Mouse (Mus musculus) T-helper 1 cell (primary cell): Measurements from ENCODE around the gene Stat4.

Source experiments
- in situ Hi-C: fragments of 300-600 bp; cut with MboI, MseI; formaldehyde crosslinking; loops from one replicate; pipeline ENCODE4 v1.15.1; 2025; ENCODE audit warnings: high pct_unique_total_duplicates

Stat4 gene

DNA sequence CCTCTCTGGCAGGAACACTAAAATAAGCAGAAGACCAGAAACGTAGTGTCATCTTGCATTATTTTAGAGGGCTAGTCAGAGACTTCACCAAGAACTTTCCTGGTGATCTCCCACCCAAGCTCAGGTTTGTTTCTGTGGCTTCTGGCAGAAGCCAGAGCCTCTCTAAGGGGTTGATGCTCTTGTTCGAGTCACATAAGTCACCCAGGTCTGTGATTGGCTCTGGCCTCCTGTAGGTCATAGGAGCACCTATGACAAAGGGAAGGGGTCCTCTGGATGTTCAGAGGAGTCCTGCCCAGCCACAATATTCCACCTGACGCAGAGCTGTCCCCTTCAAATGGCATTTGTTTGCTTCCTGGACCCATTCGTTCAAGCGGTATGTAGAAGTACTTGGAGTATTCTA is at the start of gene Stat4:
Gene Stat4 (plus strand): TSS at position 301 of the 400 bp plus-strand sequence.
- in situ Hi-C loops = loop anchor here (25.0 kb wide), 1 partner anchor 350 kb away; no protein-coding TSS in a partner anchor

DNA sequence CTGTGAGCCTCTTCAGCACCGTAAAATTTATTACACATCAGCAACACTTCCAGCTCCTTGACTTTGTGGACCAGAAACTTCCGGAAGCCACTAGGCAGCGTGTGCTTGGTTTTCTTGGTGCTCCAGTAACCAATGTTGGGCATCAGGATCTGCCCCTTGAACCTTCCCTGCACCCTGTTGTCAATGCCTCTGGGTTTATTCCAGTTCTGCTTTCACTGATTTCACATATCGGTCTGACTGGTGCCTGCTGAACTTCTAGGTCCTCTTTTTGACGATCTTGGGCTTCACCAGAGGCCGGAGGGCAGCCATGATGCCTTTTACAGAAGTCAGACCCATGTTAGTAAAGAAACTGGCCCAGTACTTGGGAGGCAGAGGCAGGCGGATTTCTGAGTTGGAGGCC is 48.6 kb upstream of the Stat4 start:
- in situ Hi-C loops = no loop called here

DNA sequence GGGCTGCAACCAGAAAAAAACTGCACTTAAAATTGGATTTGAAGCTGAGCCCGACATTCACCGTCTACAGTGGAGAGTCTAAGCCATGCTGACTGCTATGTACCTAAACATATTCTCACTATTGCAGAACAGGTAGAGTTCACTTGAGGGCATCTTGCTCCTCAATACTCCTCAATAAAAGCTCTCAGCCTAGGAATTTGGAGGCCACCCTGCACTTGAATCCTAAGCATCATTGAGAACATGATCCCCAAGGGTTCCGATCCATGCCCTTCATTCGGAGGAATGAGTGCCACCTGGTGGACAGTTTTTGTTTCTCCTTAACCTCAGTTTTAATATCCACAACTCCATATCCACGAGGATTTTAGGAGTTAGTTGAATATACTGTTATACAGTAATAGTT is 42.2 kb upstream of the Stat4 start:
- in situ Hi-C loops = loop anchor here (5.0 kb wide), 1 partner anchor 38 kb away; no protein-coding TSS in a partner anchor

DNA sequence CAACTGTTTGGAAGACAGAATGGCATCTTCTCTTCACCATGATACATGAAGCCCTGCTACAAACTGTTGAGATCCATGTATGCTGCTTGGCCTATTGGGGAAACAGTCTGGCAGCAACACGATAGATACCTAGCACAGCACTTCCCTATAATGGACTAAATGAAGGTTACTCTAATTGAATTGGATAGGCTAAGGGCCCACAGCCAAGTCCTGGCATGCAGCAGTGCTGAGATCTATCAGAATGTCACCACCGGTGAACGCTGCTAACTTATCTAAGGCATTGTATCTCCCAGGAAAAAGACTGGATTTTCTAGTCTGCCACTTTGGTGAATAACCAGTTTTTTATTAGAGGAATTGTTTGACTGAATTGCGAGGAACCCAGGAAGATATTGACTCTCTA is 39.8 kb upstream of the Stat4 start:
- in situ Hi-C loops = loop anchor here (5.0 kb wide), 1 partner anchor 35 kb away; no protein-coding TSS in a partner anchor

GRCm38 (mm10) chr1:51964647-51965046 is 22.3 kb upstream of the Stat4 start:
- in situ Hi-C loops = no loop called here

DNA sequence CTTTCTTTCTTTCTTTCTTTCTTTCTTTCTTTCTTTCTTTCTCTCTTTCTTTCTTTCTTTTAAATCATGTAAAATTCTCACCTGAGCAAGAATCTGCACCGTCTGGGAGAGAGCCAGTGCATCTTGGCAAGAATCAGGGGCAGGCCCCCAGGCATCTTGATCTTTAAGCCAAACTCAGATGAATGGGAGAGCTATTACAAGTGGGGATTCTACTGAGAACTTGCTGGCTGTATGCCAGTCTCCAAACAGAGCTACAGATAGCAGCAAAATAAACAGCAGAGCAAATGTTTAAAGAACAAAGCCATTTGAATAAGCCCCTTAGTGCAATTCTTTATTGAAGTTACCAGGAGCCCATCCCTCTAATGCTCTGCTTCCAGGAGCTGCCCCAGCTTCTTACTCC is 18.0 kb upstream of the Stat4 start:
- in situ Hi-C loops = no loop called here

DNA sequence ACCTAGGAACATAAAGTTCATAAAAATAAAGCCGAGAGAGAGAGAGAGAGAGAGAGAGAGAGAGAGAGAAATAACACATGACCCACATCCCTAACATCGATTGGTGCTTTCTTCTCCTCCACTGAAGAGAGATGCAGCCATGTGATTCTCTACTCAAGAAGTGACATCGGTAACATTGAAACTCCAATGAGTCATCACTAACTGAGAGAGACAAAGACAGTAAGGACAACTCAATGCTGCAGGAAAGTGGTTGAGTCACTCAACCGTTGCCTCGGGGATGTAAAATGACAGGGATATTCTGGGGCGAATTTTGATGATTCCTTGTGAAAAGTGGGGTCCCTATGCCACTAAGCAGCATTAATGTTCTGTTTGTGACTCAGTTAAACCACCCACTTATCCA is 16.8 kb upstream of the Stat4 start:
- in situ Hi-C loops = no loop called here

GRCm38 (mm10) chr1:51975589-51975988 is 11.4 kb upstream of the Stat4 start:
- in situ Hi-C loops = loop anchor here (25.0 kb wide), 1 partner anchor 338 kb away; no protein-coding TSS in a partner anchor

- in situ Hi-C loops = loop anchor here (25.0 kb wide), 1 partner anchor 342 kb away; no protein-coding TSS in a partner anchor
These were observed 7.9 kb upstream of the Stat4 start for GRCm38 (mm10) chr1:51979048-51979447.

DNA sequence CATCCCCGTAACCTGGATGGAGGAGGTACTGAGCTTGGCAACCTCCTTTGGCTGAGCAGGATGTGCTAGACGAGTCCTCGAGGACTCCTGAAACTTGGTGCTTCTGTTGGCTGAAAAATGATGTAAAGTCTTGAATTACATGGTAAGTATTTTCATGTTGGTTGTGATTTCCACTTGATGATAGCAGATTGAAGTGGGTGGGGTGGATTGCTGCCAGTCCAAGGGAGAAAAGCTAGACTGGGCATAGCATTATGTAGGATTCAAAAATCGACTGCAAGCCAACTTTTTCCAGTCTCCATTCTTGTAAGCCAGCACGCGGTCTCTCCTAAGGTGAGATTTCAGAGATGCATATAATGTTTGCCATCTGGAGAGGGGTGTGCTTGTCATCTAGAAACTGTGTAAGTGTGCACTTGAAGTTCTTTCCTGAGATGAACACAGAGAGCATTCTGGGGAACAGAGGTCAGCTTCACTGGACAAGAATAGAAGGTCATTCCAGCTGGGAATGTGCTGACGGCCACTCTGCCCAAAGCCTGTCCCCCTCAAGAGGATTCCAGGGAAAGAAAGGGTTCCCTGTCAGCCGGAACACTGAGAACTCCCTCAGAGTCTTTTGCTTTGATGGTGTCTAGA is 5.1 kb downstream of the Stat4 start:
- in situ Hi-C loops = loop anchor here (25.0 kb wide), 1 partner anchor 355 kb away; no protein-coding TSS in a partner anchor

DNA sequence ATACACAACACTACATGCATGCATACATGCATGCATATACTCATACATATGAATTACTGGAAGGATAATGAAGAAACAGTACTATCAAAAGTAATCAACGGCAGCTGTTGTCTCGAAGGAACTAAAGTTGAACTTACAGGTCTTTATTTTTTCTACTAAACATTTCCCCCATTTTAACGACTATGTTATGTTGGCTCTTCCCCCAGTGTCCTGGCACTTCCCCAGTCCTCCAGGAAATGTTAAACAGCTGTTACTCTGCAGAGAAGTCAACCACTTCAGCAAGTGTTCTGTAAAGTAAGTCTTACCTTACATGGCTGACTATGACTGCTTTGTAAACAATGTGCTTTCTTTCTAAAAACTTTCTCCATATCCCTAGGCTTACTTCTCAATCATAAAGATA is 9.1 kb downstream of the Stat4 start:
- in situ Hi-C loops = loop anchor here (25.0 kb wide), 1 partner anchor 359 kb away; no protein-coding TSS in a partner anchor

DNA sequence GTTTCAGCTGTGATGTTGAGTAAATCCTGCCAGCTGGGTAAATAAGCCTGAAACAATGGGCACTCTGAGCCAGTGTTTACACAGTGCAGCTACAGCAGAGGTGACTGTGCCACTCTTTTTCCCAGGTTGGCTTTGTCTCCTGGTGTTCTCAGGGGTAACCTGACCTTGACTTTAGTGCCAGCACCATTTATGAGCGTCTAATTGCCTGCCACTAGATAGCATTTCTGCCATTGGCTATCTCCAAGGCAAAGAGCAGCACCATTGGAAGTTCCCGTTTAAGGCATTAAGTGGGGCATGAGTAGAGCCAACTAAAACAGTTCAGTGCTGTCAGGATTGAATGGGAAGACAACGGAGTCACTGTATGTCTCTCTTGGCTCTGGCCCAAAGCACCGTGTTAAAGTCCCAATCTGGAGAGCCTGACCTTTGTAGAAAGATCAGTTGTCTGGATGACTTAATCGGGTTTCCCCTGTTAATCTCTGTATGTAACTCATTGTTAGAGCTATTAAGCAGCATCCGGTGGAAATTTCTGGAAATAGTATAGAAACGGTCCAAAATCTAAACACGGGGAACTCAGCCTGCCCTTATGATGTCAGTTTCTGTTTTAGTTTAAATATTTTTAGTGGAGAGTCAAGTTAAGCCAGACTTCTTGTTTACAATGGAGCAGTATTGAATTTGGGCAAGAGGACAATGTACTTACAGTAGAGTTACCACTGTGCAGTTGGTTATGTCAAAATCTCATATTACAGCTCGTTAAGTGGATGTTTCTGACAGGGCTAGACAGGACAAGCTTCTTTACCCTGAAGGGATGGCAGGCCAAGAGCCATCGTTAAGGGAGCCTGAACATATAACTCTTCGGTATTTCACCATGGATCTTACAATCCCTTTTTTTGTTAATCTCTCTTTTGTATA is 10.1 kb downstream of the Stat4 start:
- in situ Hi-C loops = loop anchor here (25.0 kb wide), 1 partner anchor 360 kb away; no protein-coding TSS in a partner anchor

DNA sequence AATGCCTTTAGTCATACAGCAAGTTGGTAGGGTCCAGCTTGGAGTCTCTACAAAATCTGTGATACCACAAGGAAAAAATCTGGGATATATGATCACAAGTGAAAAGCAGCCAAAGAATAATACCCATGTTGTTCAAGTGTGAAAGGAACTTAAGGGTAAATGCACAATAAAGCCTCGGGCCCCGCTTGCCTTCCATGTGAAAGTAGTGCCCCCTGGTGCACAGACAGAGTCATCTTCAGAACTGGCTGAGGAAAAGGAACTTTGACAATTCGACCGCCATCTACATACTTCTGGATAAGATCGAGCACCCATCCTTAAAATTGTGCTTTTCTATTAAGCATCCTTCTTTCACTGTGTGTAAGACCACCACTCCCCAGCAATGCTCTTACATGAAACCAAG is 11.6 kb downstream of the Stat4 start:
- in situ Hi-C loops = loop anchor here (25.0 kb wide), 1 partner anchor 361 kb away; no protein-coding TSS in a partner anchor

DNA sequence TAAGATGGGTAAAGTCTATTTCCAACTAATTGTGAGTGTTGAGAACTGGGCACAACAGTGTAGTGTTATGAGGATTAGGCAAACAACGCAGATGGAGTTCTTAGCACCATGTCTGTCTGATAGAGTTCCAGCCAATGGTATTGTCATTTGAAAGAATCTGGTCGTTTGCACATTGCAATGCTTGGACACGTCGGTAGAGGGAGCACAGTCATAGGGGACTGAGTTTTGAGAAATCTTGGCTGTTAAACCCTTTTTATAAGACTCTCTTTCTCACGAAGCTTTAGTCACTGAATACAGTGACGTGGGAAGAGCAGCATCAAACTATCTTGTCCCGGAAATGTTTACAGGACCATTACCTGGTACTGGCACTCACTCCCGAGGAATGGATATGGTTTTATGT is 17.1 kb downstream of the Stat4 start:
- in situ Hi-C loops = loop anchor here (10.0 kb wide), 1 partner anchor 91 kb away; no protein-coding TSS in a partner anchor

DNA sequence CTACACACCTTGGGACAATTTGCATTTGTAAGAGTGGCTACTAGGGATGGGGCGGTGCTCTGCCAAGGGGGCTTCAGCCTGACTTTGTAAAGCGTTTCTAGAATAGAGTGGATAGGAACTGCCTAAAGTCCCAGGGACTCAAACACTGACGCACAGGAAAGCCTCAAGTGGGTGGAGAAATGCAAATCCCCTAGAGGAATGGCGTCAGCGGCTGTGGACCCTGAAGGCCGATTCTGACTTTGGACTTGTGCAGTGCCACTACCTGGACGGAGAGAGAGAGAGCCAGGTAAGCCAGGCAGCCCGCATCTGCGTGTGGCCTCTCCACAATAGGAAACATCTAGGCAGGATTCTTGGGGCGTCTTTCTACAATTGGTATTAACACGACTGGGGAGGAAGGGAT is 21.5 kb downstream of the Stat4 start:
- in situ Hi-C loops = loop anchor here (5.0 to 10.0 kb wide), 2 partner anchors 34 to 86 kb away; no protein-coding TSS in a partner anchor

GRCm38 (mm10) chr1:52008947-52009346 is 22.0 kb downstream of the Stat4 start:
- in situ Hi-C loops = loop anchor here (5.0 to 10.0 kb wide), 2 partner anchors 33 to 86 kb away; no protein-coding TSS in a partner anchor

DNA sequence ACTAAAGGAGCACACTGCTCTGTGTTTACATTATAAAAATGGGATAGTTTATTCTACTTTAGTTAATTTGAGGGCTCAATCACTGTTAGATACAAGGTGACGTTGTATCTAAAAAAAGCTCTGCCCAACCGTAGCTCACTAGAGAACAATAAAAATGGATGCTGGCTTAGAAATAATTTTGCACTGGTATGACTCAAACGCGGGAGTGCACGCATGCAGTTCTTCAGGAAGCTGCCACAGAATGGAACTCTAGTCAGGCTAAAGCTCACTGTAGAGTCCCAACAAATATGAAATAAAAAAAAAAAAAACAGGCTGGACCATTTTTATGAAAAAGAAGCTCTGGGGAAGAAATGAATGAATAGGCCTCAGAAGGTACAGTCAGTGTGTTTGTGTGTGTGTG is 23.8 kb downstream of the Stat4 start:
- in situ Hi-C loops = no loop called here

DNA sequence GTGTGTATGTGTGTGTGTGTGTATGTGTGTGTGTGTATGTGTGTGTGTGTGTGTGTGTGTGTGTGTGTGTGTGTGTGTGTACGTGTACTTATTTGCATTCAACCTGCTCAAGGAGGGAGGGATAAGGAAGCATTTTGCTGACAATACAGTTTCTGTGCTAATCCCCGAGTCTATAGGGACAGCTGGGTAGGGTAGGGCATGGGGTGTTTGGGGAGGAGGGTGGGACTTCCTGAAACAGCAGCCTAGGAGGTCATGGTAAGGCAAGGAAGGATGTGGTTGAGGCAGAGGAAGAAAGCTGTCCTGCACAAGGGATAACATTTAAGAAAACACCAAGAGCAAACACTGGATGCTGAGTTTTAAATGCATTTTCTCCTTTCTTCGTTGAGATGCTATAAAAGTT is 24.3 kb downstream of the Stat4 start:
- in situ Hi-C loops = no loop called here

GRCm38 (mm10) chr1:52012231-52012630 is 25.3 kb downstream of the Stat4 start:
- in situ Hi-C loops = no loop called here

DNA sequence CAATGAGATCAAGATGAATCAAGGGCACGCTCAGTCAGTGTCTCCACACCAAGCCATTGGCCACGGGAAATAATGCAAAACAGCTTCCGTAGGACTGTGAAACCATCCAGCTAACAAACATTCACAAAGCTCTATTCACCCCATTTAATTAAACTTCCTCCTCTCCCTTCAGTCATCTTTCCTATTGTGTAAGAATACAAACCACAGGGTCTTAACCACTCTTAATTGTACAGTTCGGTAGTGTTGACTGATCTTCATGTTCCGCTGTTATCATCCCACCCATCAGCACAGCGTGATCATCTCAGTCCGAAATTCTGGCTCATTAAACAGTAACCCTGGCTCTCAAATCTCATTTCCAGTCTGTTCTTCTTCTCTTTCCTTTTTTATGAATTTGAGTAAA is 25.8 kb downstream of the Stat4 start:
- in situ Hi-C loops = no loop called here

- in situ Hi-C loops = loop anchor here (5.0 to 10.0 kb wide), 2 partner anchors 63 to 465 kb away; no protein-coding TSS in a partner anchor
These were observed 32.7 kb downstream of the Stat4 start for GRCm38 (mm10) chr1:52019621-52020020.
